Mouse (Mus musculus) midbrain, embryonic 14.5 days (tissue): Measurements from ENCODE around the gene Cyb5r4. TPM values are rescaled to one million over a fixed set of nuclear protein-coding genes. Genes with fewer than 3 reads are reported as not detected.
"Not testable (repeated sequence)": the region's sequence is repeated elsewhere in the genome, so short reads cannot be mapped to it uniquely, and the experiment has no call there.

Source experiments
- ATAC-seq: fragments of 200-750 bp; cut with Nextera tagmentation; 2 replicates; pipeline ENCODE4 v1.8.0; 2017; ENCODE audit warnings: moderate number of reproducible peaks, moderate library complexity; ENCODE audit not compliant: low FRiP score, low TSS enrichment
- DNase-seq: peaks from one replicate; pipeline ENCODE4 v3.0.0-alpha.2; 2015
- H3K27ac ChIP-seq: fragments of 300-500 bp; sonication (generic); replicated peaks from 2 replicates; pipeline ENCODE4 v1.5.1; 2014; ENCODE audit warnings: mild to moderate bottlenecking, low read depth, low read length, moderate library complexity
- H3K27me3 ChIP-seq: fragments of 300-500 bp; sonication (generic); 2 replicates; pipeline ENCODE4 v1.6.1; 2014; ENCODE audit warnings: low read length, control low read depth, mixed read lengths; ENCODE audit not compliant: control insufficient read depth, insufficient read depth
- H3K36me3 ChIP-seq: fragments of 300-500 bp; sonication (generic); 2 replicates; pipeline ENCODE4 v1.6.1; 2014; ENCODE audit warnings: low read length, control low read depth; ENCODE audit not compliant: control insufficient read depth, insufficient read depth
- H3K4me1 ChIP-seq: fragments of 300-500 bp; sonication (generic); 2 replicates; pipeline ENCODE4 v1.6.1; 2014; ENCODE audit warnings: mild to moderate bottlenecking, antibody characterized with exemption, low read length, control low read depth; ENCODE audit not compliant: control insufficient read depth, insufficient read depth
- H3K4me2 ChIP-seq: fragments of 300-500 bp; sonication (generic); 2 replicates; pipeline ENCODE4 v1.6.1; 2014; ENCODE audit warnings: mild to moderate bottlenecking, low read length, moderate library complexity
- H3K4me3 ChIP-seq: fragments of 300-500 bp; sonication (generic); replicated peaks from 2 replicates; pipeline ENCODE4 v1.5.1; 2014; ENCODE audit warnings: low read depth, low read length
- H3K9ac ChIP-seq: fragments of 300-500 bp; sonication (generic); replicated peaks from 2 replicates; pipeline ENCODE4 v1.6.1; 2014; ENCODE audit warnings: mild to moderate bottlenecking, low read length, moderate library complexity
- H3K9me3 ChIP-seq: fragments of 300-500 bp; sonication (generic); 2 replicates; pipeline ENCODE4 v1.6.1; 2016; ENCODE audit warnings: low read length, control low read depth, mixed read lengths; ENCODE audit not compliant: control insufficient read depth
- WGBS: fragments of 180-500 bp; shearing (Covaris S2); extraction: QIAGEN DNeasy Blood & Tissue Kit; methylation state at CpG from one replicate; pipeline ENCODE4 v1.1.7; 2014; 5-methylcytosine and 5-hydroxymethylcytosine counted together
- polyA plus RNA-seq: library from polyadenylated mRNA; unstranded; fragments of >200 nt; fragmentation: Nextera tagmentation; extraction: Ambion mirVana; gene quantifications from 2 replicates; pipeline ENCODE4 v1.2.1, GENCODE M21; 2014

The Cyb5r4 gene
- 59.4 and 69.7 TPM in 2 replicates for polyA plus RNA-seq

DNA sequence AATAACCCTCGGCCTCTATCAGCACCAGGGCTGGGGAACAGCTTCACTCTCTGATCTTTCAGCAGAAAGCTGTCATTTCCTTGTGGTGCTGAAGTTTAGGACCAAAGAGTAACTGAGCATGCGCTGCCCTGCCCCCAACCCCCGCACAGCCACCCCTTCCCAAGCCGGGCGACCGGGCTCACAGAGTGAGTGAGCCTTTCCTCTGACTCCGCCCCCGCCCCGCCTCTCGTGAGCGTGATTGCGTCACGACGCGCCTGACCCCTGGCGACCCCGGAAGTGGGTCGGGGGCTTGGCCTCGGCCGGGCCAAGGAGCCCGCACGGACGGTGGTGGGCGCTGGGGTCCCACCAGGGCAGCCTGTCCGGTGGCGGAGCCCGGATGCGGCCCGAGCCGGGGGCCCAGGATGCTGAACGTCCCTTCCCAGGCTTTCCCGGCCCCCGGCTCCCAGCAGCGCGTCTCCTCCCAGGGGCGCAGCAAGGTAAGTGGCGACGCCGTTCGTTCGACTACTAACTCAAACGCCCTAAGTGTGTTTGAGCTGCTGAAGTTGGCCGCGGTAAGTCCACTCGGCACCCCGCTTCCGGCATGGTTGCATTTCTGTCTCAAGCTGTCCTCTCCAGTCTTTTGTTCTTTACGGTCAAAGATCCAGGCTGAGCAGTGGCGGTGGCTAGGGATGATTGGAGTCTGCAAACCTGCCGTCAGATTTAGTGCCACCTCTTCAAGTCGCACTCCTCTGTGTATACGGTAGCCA is at the start of gene Cyb5r4:
Cyb5r4 (plus strand) TSS at position 237 of the 746 bp plus-strand sequence.
- Histone ChIP-seq H3K9ac (peak within 1 kb of the TSS; percentile 78), H3K9me3 (no peaks in the 10 kb centered on the region), H3K4me1 (peaks cover 19% of the 10 kb centered on the region), H3K36me3 (no peaks in the 10 kb centered on the region), H3K27me3 (peaks cover 5% of the 10 kb centered on the region; the same call in 1 of the 2 replicates), H3K4me2 (peak within 1 kb of the TSS; percentile 81), H3K27ac (peak within 1 kb of the TSS; percentile 83), H3K4me3 (peak within 1 kb of the TSS; percentile 86)
- under 1% methylated on average over 52 of the region's 52 CpGs for WGBS
- DNase-seq: peak; percentile 98
- ATAC-seq: peak; percentile 100

GRCm38 (mm10) chr9:86972471-86972870 is 49.3 kb upstream of the Cyb5r4 start:
- H3K9me3 ChIP-seq, H3K36me3 ChIP-seq, H3K4me2 ChIP-seq, H3K4me3 ChIP-seq, DNase-seq, H3K4me1 ChIP-seq, H3K27me3 ChIP-seq, H3K9ac ChIP-seq, H3K27ac ChIP-seq, ATAC-seq: not testable (repeated sequence)

GRCm38 (mm10) chr9:86973562-86973961 is 48.3 kb upstream of the Cyb5r4 start:
- ATAC-seq (no peak), DNase-seq (no peak)
- H3K4me3 ChIP-seq: no peak overlapping the region
- no peaks in the 10 kb centered on the region for H3K36me3 ChIP-seq
- 66% methylated on average over 4 of the region's 4 CpGs for WGBS
- no peaks in the 10 kb centered on the region for H3K9me3 ChIP-seq
- H3K4me1 ChIP-seq: no peaks in the 10 kb centered on the region
- H3K4me2 ChIP-seq: no peak overlapping the region
- no peak overlapping the region for H3K9ac ChIP-seq
- no peaks in the 10 kb centered on the region for H3K27me3 ChIP-seq
- no peak overlapping the region for H3K27ac ChIP-seq

- Histone ChIP-seq H3K36me3 (no peaks in the 10 kb centered on the region), H3K4me3 (no peak overlapping the region), H3K4me1 (no peaks in the 10 kb centered on the region), H3K4me2 (no peak overlapping the region), H3K9ac (no peak overlapping the region), H3K9me3 (no peaks in the 10 kb centered on the region), H3K27me3 (no peaks in the 10 kb centered on the region), H3K27ac (no peak overlapping the region)
- no peak for DNase-seq
- 93% methylated on average over 4 of the region's 4 CpGs for WGBS
- ATAC-seq: no peak
Observed at GRCm38 (mm10) chr9:86976896-86977295, 44.9 kb upstream of the Cyb5r4 start.

DNA sequence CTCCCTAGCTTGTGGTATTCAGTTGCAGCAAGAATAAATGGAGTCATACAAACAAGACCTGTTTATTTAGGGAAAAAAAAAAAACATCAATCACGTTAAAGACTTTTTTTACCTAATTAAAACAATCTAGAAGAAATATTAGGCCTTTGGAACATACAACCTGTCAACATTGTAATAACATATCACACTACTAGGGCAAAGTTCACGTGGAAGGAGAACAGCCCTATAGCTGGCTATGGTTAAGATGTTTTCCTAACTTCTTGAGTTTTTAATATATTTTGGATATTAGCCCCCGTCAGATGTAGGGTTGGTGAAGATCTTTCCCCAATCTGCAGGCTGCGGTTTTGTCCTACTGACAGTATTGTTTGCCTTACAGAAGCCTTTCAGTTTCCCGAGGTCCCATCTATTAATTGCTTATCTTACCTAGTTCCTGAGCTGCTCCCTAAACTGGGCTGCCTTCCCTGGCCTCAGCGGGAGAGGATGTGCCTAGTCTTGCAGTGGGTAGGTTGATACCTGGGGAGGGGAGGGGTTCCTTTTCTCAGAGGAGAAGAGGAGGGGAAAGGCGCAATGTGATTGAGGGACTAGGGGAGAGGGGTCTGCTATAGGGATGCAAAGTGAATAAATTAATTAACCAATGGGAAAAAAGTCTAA is 43.4 kb upstream of the Cyb5r4 start:
- Histone ChIP-seq H3K9ac (no peak overlapping the region), H3K4me3 (no peak overlapping the region), H3K27me3 (no peaks in the 10 kb centered on the region), H3K4me1 (no peaks in the 10 kb centered on the region), H3K9me3 (no peaks in the 10 kb centered on the region), H3K36me3 (no peaks in the 10 kb centered on the region), H3K27ac (no peak overlapping the region), H3K4me2 (no peak overlapping the region)
- no peak for DNase-seq
- no peak for ATAC-seq
- WGBS: 79% methylated on average over 7 of the region's 7 CpGs

GRCm38 (mm10) chr9:86980048-86980447 is 41.8 kb upstream of the Cyb5r4 start:
- Histone ChIP-seq H3K9ac (no peak overlapping the region), H3K36me3 (no peaks in the 10 kb centered on the region), H3K4me2 (no peak overlapping the region), H3K27ac (no peak overlapping the region), H3K27me3 (no peaks in the 10 kb centered on the region), H3K4me3 (no peak overlapping the region), H3K4me1 (no peaks in the 10 kb centered on the region), H3K9me3 (no peaks in the 10 kb centered on the region)
- DNase-seq (no peak), ATAC-seq (no peak)

- no peak overlapping the region for H3K4me2 ChIP-seq
- no peaks in the 10 kb centered on the region for H3K9me3 ChIP-seq
- H3K36me3 ChIP-seq: no peaks in the 10 kb centered on the region
- no peak overlapping the region for H3K27ac ChIP-seq
- H3K27me3 ChIP-seq: no peaks in the 10 kb centered on the region
- ATAC-seq (no peak), DNase-seq (no peak)
- WGBS: 61% methylated on average over 2 of the region's 2 CpGs
- no peaks in the 10 kb centered on the region for H3K4me1 ChIP-seq
- no peak overlapping the region for H3K9ac ChIP-seq
- no peak overlapping the region for H3K4me3 ChIP-seq
Observed at GRCm38 (mm10) chr9:86980942-86981341, 40.9 kb upstream of the Cyb5r4 start.

GRCm38 (mm10) chr9:86981551-86981950 is 40.3 kb upstream of the Cyb5r4 start:
- ATAC-seq: no peak

GRCm38 (mm10) chr9:86984583-86984982 is 37.2 kb upstream of the Cyb5r4 start:
- 87% methylated on average over 3 of the region's 3 CpGs for WGBS
- H3K36me3 ChIP-seq: no peaks in the 10 kb centered on the region

More at GRCm38 (mm10) chr9:86981551-86981950, 40.3 kb upstream of the Cyb5r4 start:
- Histone ChIP-seq H3K27me3 (no peaks in the 10 kb centered on the region), H3K4me2 (no peak overlapping the region), H3K9ac (no peak overlapping the region), H3K4me1 (no peaks in the 10 kb centered on the region), H3K4me3 (no peak overlapping the region), H3K9me3 (no peaks in the 10 kb centered on the region), H3K27ac (no peak overlapping the region), H3K36me3 (no peaks in the 10 kb centered on the region)
- WGBS: 22% methylated on average over 10 of the region's 10 CpGs
- DNase-seq: no peak

More at GRCm38 (mm10) chr9:86984583-86984982, 37.2 kb upstream of the Cyb5r4 start:
- Histone ChIP-seq H3K9ac (no peak overlapping the region), H3K4me3 (no peak overlapping the region), H3K27ac (no peak overlapping the region), H3K4me2 (no peak overlapping the region), H3K9me3 (no peaks in the 10 kb centered on the region), H3K27me3 (no peaks in the 10 kb centered on the region), H3K4me1 (no peaks in the 10 kb centered on the region)
- no peak for ATAC-seq
- DNase-seq: no peak
